Mouse (Mus musculus): ENCODE data around the gene Spon2. TPM values are rescaled to one million over a fixed set of nuclear protein-coding genes. Genes with fewer than 3 reads are reported as not detected.

Gene Spon2
- 31.4 and 35.1 TPM in 2 replicates for polyA plus RNA-seq (2012; rRNA removed; ENCODE audit: low replicate concordance)

GRCm38 (mm10) chr5:33218081-33218480, at the start of gene Spon2:
TSS of gene Spon2 (minus strand) at chr5:33218455.

Other genes with a start within 250 kb of the Spon2 start
- gene Ywhah, start 199.6 kb downstream of the Spon2 start, polyA plus RNA-seq (2012; rRNA removed; ENCODE audit: low replicate concordance), result 76.2 and 116 TPM in 2 replicates
- 265 and 640 TPM in 2 replicates for gene Slc5a1, start 114.2 kb downstream of the Spon2 start, polyA plus RNA-seq (2012; rRNA removed; ENCODE audit: low replicate concordance)
- gene Ctbp1, start 56.5 kb upstream of the Spon2 start, polyA plus RNA-seq (2012; rRNA removed; ENCODE audit: low replicate concordance), result 360 and 415 TPM in 2 replicates
- 81.2 and 90.6 TPM in 2 replicates for gene Maea, start 117.1 kb upstream of the Spon2 start, polyA plus RNA-seq (2012; rRNA removed; ENCODE audit: low replicate concordance)
- 0.53 and 1.8 TPM in 2 replicates for gene Uvssa, start 160.1 kb upstream of the Spon2 start, polyA plus RNA-seq (2012; rRNA removed; ENCODE audit: low replicate concordance)
- not detected in 2 replicates for gene Nkx1-1, start 215.5 kb upstream of the Spon2 start, polyA plus RNA-seq (2012; rRNA removed; ENCODE audit: low replicate concordance)

Data from duodenum, adult 2 months (tissue).